Mouse (Mus musculus) v-Abl transformed pro-B cells (cell line): ENCODE results near the gene Kcnj4.

ENCODE experiments used
- in situ Hi-C, 2 experiments: fragments of 400-800 bp; cut with MboI; formaldehyde crosslinking; loops; one replicate each; pipeline ENCODE4 v1.15.1; 2025; ENCODE audit not compliant: unreplicated experiment in 2 of 2

Gene Kcnj4

DNA sequence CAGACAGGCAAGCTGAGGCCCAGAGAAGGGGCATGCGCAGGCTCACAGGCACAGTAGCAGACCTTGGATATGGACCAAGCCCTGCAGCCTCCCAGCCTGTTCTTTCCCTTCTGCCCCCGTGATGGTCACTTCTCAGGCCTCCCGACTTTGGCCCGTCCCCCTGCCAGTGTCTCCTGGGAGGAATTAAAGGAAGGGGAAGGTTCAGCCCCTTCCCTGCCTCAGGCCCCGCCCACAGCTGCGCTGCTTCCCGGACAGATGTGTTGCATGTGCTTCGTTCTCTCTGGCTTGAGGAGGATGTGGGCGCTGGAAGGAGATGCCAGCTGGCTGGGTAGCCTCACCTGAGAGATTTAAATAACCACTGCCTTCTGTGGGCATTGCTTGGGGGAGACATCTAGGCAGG lies 8.9 kb upstream of the Kcnj4 start:
- in situ Hi-C loops = no loop called here

DNA sequence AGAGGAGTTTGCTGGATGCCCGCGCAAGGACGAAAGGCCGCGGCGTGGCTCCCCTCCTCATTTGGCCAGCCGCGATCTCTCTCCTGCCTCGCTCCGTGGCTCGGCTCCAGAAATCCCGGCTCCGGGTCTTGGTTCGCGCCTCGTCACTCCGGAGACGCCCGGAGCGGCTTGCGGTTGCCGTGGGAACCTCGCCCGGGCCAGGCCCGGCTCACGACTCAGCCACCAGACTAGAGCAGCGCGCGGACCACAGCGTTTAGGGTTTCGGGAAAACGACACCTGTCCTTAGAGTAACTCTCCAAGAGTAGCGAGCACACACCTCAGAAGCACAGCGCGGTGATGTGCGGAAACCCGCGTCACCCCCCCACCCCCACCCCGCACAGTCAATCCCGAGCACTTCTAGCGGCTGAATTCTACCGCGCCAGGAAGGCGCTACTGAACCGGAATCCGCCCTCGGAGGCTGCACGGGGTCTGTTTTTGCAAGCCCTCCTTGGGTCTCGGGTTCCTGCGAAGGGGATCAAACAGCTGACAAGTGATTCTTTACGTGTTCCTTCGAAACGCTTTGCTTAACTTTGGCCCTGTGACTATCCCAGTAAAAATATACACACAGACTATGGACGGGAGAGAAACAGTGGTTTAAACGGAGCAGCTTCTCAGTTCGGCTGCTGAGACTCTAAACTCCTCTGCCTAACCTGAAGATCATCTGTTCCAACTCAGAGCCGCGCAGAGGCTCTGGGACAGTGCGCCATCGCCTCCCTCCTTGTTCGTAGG lies 6.7 kb upstream of the Kcnj4 start:
- in situ Hi-C loops = no loop called here

DNA sequence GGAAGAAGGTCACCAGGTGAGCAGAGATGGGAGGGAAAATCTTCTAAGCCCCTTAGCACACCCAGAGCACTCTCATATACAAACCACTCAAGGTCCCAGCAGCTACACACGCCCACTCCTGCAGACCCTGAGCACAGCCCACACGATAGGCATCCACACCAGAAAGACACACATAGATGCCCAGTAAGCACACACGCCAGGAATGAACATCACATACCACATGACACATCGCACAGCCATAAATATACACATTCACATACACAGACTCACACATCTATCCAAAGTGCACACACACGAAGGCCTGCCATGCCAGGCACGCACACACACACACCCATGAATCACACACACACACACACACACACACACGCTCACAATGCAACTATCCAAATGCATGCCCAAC lies 5.4 kb upstream of the Kcnj4 start:
- in situ Hi-C loops = no loop called here

DNA sequence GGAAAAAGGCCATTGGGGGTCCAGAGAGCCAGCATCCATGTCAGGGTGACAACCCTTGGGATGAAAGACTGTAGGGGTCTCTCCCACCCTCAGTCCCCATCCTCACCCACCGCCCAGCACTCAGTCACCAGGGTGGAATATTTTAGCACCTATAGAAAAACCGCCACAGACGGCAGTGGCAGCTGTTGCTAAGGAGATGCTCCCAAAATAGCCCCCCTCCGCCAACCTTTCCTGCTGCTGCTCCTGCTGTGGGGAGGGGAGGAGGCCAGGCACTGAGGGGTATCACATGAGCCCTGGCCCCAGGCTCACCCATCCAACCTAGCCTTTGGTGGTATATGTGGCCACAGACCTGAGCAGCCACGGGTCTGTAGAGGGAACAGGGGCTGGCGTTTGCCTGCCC lies 5.0 kb upstream of the Kcnj4 start:
- in situ Hi-C loops = loop anchor here in 1 of 2 experiments (10.0 kb wide), 1 partner anchor 115 kb away; no protein-coding TSS in a partner anchor

DNA sequence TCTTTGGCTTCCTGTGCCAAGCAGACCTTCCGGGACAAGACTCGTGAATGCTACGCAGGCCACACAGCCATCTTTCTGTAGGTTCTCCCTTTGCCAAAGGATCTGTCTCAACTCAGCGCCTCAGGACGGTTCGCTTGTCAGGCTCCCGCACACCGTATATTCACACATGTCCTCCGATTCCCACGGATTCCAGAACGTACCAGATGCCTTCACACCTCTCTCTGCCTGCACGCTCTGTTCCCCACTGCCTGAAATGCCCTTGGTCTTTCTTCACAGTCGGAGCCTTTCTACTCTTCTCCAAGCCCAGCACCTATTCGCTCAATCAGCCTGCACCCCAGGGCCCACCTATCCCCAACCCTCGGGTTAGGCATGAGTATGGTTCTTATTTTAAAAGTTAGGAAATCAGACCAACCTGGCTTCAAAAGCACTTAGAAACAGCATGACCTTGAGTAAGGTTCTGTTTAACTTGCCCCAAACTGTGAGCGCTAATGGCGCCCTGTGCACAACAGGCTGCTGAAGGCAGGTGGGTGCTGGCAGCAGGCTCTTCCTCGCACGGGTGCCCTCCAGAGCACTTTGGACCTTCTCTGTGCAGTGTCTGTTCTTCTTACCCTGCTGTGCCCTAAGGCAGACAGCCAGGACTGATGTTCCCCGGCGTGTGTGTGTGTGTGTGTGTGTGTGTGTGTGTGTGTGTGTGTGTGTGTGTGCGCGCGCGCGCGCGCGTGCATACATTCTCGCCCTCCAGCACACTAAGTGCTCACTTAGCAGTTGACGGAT lies 2.2 kb upstream of the Kcnj4 start:
- in situ Hi-C loops = loop anchor here in 1 of 2 experiments (10.0 kb wide), 1 partner anchor 118 kb away; no protein-coding TSS in a partner anchor

DNA sequence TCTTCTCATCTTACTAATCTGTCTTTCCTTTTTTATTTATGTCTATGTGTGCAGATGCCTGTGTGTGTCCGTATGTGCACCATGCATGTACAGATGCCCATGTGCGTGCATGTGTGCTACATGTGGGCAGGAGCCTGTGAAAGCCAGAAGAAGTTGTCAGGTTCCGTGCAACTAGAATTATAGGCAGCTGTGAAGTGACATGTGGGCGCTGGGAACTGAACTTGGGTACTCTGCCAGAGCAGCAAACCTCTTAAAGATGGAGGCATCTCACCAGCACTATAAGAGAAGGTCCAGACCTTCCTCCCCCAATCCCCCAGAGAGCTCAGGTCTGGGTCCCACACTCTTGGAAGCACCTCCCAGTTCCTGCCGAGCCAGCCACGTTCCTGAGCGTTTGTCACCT lies 1.4 kb upstream of the Kcnj4 start:
- in situ Hi-C loops = loop anchor here in 1 of 2 experiments (10.0 kb wide), 1 partner anchor 118 kb away; no protein-coding TSS in a partner anchor

DNA sequence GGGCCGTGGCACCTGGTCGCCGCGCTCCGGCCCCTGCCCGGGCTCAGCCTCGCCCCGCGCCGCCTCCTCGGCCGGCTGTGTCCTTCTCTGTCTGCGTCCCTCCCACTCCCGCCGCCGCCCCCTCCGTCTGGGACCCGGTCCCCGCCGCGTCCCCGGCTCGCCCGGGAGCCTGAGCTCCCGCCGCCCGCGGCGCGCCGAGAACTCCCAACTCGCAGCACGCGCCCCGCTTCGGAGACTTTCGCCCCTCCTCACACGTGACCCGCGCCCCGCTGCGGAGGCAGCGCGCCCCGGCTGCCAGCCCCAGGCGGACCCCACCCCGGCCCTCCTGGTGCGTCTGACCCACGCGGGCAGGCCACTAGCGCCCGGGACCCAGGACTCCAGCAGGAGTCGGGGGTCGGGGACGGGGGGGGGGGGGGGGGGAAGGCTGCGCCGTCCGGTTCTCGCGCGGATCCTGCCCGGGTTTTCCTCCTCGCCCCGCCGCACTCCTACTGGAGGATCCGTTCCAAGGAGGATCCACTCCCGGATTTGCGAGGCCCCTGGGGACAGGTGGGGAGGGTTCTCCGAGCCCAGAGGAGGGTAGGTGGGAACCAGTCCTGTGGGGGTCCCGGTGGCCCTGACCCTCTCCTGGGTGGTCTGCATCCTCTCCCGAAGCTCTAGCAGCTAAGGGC lies 709 bp upstream of the Kcnj4 start:
- in situ Hi-C loops = loop anchor here in 1 of 2 experiments (10.0 kb wide), 1 partner anchor 119 kb away; no protein-coding TSS in a partner anchor

DNA sequence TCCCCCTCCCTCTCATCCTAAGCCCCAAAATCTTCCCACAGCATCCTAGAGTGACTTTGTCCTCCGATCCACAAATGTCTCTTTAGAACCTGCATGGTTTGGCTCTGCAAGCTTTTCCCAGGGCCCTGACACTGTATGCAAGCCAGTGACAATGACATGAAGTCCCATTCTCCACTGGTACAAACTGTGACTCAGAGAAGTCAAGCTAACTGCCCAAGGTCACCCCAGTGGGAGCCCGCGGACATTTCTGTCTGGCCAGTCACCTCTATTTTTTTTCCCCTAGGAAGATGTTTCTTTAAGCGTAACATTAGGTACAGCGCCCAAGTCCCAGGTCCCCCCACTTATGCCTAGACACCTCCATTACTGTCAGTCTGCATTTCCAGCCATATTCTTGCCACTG lies 1.6 kb downstream of the Kcnj4 start:
- in situ Hi-C loops = loop anchor here in 1 of 2 experiments (10.0 kb wide), 1 partner anchor 121 kb away; no protein-coding TSS in a partner anchor

DNA sequence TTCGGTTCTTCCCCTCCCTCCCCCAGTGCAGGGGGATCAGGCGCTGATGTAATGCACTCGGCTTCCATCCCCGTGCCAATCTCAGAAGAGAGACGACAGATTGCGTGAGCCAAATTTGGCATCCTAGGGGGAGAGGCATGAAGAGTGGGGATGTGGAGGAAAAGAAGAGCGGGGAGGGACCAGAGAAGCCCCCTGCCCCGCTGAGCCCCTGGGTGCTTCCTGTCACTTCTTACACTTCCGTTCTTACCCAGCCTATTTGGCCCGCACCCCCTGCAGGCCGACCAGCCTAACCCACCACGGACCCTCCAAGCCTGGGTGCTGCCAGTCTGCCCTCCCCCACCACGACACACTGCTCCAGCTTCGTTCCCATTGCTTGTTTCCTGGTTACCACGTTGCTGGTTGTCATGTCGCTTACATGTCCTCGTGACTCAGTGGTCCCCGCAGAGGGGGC lies 2.1 kb downstream of the Kcnj4 start:
- in situ Hi-C loops = loop anchor here in 1 of 2 experiments (10.0 kb wide), 1 partner anchor 122 kb away; no protein-coding TSS in a partner anchor

DNA sequence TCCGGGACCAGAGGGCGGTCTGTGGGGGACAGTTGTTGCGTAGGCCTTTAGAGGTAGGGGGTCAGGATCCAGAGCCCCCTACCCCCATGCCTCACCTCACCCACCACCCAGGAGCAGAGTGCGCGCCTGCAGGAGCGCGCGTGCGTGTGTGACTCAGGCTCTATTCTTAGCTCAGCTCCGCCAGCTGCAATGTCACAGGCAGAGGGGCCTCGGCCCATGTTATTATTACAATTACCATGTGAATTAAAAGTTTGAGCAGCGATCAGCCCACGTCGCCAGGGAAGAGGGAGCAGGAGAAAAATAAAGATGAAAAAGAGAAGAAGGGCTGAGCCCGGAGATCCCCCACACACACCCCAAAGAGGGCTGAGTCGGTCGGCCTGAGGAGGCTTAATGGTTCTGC lies 4.9 kb downstream of the Kcnj4 start:
- in situ Hi-C loops = loop anchor here in 1 of 2 experiments (10.0 kb wide), 1 partner anchor 125 kb away; no protein-coding TSS in a partner anchor

DNA sequence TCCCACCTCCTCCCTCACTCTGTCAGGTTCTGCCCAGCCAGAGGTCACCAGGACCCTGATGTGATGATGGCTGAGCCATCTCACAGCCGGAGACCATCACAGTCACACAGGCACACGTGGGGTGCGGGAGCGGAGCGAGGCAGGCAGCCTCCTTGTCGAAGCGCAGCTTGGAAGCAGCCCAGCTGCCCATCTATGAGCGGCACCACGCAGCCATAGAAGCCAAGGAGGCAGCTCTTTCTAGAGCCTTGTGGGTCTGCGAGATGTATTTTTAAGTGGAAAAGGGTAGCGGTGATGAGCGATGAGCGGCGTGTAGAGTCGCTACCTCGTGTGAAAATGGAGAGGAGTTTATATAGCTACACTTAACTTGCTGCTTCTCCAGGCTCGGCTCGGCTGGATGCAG lies 11.5 kb downstream of the Kcnj4 start:
- in situ Hi-C loops = no loop called here

DNA sequence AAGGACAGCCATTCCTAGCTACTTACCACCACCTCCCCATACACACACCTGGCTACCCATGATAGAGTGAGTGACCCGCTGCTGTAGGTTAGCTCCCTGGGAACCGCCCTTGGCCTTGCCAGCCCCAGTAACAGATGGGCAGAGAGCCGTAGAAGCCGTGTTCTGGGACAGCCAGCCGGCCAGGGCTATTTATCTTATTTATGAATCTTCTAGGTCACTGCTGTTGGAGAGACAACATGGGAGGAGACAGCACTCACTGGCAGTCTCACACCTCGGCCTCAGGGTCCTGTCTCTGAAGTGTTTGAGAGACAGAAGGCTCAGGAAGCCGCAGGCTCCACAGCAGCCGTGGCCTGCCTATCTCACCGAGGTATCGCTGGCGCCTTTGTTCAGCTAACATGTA lies 15.6 kb downstream of the Kcnj4 start:
- in situ Hi-C loops = no loop called here

DNA sequence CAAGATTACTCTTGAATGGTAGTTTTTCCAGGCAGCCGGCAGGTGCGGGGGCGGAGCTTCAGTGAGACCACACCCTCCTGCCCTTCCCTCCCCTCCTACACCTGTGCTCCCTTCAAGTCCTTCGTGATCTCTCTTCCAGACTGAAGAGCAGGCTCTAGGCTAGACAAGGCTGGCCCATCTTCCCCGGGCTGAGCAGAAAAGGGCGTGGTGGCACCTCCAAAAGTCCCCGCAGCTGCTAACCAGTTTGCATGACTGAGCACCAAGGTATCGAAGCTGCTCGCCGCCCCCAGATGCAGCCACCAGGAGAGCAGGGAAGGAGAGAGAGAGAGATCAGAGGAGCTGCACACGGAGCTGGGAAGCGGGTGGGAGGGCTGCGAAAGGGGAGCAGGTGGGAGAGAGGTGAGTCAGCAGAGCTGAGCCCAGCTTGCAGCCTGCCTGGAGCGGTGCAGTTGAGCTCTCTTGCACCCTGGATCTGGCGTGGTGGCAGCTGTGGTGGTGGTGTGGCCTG lies 23.8 kb downstream of the Kcnj4 start:
- in situ Hi-C loops = no loop called here

DNA sequence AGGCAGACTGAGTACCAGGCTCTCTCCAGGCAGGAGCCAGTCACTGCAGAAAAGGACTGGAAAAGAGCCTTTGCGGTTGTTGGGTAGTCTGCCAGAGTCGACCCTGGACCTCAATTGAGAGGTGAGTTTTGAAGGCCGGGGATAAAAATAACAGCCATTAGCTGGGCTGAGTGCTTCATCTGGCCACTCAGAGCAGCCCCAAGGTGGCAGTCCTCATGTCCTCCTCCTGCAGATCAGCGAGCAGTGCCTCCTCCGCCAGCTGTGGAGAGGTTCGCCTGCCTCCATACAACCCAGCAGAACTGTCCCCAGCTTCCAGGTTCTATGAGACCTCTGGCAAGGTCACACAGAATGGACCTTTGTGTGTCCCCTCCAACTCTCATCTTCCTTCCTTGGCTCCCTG lies 27.8 kb downstream of the Kcnj4 start:
- in situ Hi-C loops = no loop called here

DNA sequence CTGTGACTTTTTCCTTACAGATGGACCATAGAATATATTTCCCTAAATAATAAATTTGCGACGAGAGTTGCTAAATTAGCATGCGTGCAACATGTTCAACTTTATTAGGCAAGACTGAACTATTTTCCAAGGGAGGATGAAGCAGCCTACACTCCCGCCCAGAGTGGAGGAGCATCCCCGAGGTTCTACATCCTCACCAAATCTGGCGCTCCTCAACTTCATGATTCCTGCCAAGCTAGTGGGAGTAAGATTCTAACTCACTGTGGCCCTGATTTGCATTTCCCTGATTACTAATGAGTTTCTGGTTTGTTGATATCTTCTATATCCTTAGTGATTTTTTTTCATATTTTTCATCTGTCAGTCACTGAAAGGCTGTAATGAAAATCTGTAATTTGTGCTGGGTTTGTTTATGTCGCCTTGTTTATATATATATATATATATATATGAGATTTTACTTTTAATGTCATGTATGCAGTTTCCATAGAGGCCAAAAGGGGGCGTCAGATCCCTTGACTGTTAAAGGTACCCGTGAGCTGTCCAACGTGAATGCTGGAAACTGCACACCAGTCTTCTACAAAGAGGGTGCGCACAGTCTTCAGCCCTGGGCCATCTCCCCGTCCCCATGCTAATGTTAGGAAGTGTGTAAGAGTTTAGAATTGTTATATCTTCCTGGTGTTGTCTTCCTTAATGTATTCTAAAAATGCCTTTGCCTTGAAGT lies 31.2 kb downstream of the Kcnj4 start:
- in situ Hi-C loops = no loop called here

DNA sequence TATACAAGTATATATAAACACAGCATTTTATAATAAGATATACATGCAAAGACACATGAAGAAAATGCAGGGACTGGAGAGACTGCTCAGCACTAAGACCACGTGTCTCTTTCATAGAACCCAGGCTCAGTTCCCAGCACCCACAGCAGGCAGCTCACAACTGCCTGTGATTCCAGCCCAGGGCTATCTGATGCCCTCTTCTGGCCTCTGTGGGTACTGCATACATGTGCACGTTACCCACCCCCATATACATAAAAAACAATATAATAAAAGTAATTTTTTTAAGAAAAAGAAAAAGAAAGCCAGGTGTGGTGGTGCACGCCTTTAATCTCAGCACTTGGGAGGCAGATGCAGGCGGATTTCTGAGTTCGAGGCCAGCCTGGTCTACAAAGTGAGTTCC lies 32.0 kb downstream of the Kcnj4 start:
- in situ Hi-C loops = no loop called here

DNA sequence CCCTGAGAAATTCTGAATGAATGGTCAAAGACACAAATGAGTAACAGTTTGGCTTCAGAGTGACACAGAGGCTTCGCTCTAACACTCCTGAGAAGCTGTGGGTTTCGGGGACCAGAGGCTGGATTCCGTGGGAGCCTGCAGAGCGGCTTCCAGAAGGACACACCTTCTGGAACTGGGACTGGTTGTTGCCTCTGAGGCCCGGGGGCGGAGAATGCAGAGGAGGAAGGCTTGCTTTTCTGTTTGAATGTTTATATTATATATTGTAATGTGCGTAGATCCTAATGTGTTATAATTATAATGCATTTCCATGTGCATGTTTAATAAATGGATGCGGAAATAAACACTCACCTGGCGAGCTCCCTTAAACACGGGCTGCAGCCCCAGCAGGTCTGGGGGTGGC lies 33.9 kb downstream of the Kcnj4 start:
- in situ Hi-C loops = no loop called here

DNA sequence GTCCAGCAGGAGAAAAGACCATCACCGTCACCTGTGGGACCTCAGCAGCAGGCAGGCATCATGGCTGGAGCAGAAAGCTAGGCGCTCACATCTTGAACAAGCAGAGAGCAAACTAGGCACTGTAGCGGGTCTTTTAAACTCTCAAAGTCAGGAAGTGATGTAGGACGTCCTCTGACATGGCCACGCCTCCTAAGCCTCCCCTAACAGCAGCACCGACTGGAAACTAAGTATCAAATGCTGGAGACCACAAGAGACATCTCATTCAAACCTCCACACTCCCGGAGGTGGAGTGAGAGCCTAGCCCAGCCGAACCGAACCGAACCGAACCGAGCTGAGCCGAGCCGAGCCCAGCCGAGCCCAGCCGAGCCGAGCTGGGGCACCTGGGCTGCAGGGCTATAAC lies 34.5 kb downstream of the Kcnj4 start:
- in situ Hi-C loops = no loop called here

DNA sequence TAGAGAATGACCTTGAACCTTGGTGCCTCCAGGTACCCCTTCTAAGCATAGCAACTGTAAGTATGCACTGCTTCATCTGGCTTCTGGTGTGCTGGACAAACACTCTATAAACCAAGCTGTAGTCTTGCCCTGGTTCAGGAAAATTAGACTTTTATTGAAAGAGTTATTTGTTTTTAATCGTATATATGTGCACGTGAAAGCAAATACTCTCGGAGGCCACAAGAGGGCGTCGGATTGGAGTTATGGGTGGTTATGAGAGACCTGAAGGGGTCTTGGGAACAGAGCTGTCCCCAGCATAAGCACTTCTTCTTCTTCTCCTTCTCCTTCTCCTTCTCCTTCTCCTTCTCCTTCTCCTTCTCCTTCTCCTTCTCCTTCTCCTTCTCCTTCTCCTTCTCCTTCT lies 35.5 kb downstream of the Kcnj4 start:
- in situ Hi-C loops = loop anchor here (5.0 to 10.0 kb wide), 3 partner anchors 87 to 227 kb away; no protein-coding TSS in a partner anchor
